Mouse (Mus musculus) G1E (cell line): ENCODE measurements at regions not wholly inside any gene's neighbourhood (a gene's known extent, or its start where the extent isn't known, plus 50 kb on each side); places are given as distances from the start of the nearest gene placed in this dataset.

Source experiments
- ATAC-seq: 2 replicates; pipeline ENCODE4 v1.8.0; 2016; ENCODE audit warnings: mild to moderate bottlenecking; ENCODE audit not compliant: insufficient number of reproducible peaks, poor library complexity, low FRiP score, severe bottlenecking; ENCODE audit errors: extremely low read depth
- DNase-seq: peaks from one replicate; pipeline ENCODE4 v3.0.0; 2012; ENCODE audit warnings: low spot score
- H3K27me3 ChIP-seq: 2 replicates; pipeline ENCODE4 v1.6.1; 2012; ENCODE audit warnings: mild to moderate bottlenecking, low read length, inconsistent platforms; ENCODE audit not compliant: insufficient read depth
- H3K36me3 ChIP-seq: replicated peaks from 2 replicates; pipeline ENCODE3; 2012; ENCODE audit warnings: mild to moderate bottlenecking, inconsistent platforms
- H3K4me1 ChIP-seq: 2 replicates; pipeline ENCODE4 v1.6.1; 2012; ENCODE audit warnings: low read depth, low read length, inconsistent platforms, mixed read lengths; ENCODE audit not compliant: insufficient read depth
- H3K4me3 ChIP-seq: 2 replicates; pipeline ENCODE4 v1.5.1; 2012; ENCODE audit warnings: low read depth, mild to moderate bottlenecking, inconsistent platforms, low read length, moderate library complexity, mixed read lengths
- H3K9me3 ChIP-seq: replicated peaks from 2 replicates; pipeline ENCODE4 v1.6.1; 2012; ENCODE audit warnings: inconsistent platforms
- CTCF ChIP-seq: IDR thresholded peaks from 2 replicates; pipeline ENCODE4 v1.5.1; 2012; ENCODE audit warnings: low read depth, low read length, inconsistent platforms, mixed read lengths
- GATA1 ChIP-seq: IDR thresholded peaks from 2 replicates; pipeline ENCODE4 v1.6.1; 2012; ENCODE audit warnings: borderline replicate concordance, low read length, inconsistent platforms, mixed read lengths
- GATA2 ChIP-seq: IDR thresholded peaks from 2 replicates; pipeline ENCODE4 v1.6.1; 2012; ENCODE audit warnings: low read depth, low read length, inconsistent platforms, borderline replicate concordance
- POLR2AphosphoS5 ChIP-seq: IDR thresholded peaks from 2 replicates; pipeline ENCODE4 v1.6.1; 2012; ENCODE audit warnings: low read depth, low read length, inconsistent platforms; ENCODE audit not compliant: insufficient replicate concordance
- TAL1 ChIP-seq: conservative IDR thresholded peaks from 2 replicates; pipeline ENCODE4 v1.6.1; 2012; ENCODE audit warnings: low read depth, low read length, inconsistent platforms, mixed read lengths

DNA sequence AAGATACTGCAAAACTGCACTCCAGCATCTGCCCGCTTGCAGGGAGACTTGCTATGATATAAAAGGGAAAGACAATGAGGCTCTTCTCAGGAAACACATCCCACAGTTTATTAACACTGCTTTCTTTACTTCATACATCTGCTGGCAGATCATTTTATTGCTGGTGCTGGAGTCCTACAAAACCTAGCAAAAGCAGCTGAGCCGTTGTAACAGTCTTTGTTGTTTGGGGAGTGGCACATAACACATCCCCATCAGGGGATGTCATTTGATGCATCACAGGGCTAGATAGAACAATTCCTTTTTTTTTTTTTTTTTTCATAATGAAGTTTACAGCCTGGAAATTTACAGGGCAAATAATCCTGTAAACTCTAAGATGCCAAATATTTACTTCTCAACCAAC is 742.2 kb downstream of the Epha4 start:
- H3K4me3 ChIP-seq: no peak overlapping the region
- TF ChIP-seq POLR2AphosphoS5 (no peak), TAL1 (no peak), CTCF (no peak), GATA1 (no peak), GATA2 (no peak)
- no peaks in the 10 kb centered on the region for H3K36me3 ChIP-seq
- ATAC-seq (no peak), DNase-seq (no peak)
- no peaks in the 10 kb centered on the region for H3K27me3 ChIP-seq
- peaks cover 4% of the 10 kb centered on the region for H3K9me3 ChIP-seq
- no peaks in the 10 kb centered on the region for H3K4me1 ChIP-seq

DNA sequence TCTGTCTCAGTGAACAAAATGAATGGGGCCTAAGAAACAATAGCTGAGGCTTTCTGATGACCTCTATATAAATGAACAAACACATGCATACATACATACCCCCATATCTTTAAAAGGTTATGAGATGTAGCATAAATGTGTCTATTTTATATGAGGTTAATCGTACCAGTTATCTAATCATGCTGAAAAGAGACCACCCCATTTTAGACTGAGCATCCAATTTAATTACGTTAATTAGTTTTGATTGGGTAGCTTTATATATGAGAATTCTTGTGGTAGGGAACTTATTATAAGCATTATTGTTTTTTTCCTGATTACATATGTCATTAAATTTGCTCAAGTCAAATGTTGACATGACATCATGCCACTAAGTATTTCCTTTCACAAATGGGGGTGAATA is 728.0 kb downstream of the Epha4 start:
- ATAC-seq (no peak), DNase-seq (no peak)
- TF ChIP-seq GATA2 (no peak), POLR2AphosphoS5 (no peak), GATA1 (no peak), TAL1 (no peak), CTCF (no peak)
- Histone ChIP-seq H3K4me1 (no peaks in the 10 kb centered on the region), H3K36me3 (no peaks in the 10 kb centered on the region), H3K9me3 (peaks cover 4% of the 10 kb centered on the region; the same call in 1 of the 2 replicates), H3K4me3 (no peak overlapping the region), H3K27me3 (no peaks in the 10 kb centered on the region)

DNA sequence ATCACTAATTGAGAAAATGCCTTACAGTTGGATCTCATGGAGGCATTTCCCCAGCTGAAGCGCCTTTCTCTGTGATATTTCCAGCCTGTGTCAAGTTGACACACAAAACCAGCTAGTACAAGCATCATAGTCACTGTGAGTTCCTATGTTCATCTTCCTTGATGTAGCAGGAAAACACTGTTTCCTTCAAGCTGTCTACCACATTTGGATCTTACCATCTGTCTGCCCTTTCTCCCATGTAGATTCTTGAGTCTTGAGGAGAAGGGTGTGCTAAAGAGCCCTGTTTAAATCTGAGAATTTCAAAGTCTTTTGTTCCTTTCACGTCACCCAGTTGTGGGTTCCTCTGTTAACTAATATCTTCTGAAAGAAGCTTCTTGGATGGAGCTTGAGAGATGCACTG is 721.5 kb downstream of the Epha4 start:
- Histone ChIP-seq H3K4me3 (no peak overlapping the region), H3K27me3 (no peaks in the 10 kb centered on the region), H3K4me1 (no peaks in the 10 kb centered on the region), H3K9me3 (peaks cover 4% of the 10 kb centered on the region; the same call in 1 of the 2 replicates), H3K36me3 (no peaks in the 10 kb centered on the region)
- DNase-seq (no peak), ATAC-seq (no peak)
- TF ChIP-seq CTCF (no peak), GATA1 (no peak), GATA2 (no peak), TAL1 (no peak), POLR2AphosphoS5 (no peak)

DNA sequence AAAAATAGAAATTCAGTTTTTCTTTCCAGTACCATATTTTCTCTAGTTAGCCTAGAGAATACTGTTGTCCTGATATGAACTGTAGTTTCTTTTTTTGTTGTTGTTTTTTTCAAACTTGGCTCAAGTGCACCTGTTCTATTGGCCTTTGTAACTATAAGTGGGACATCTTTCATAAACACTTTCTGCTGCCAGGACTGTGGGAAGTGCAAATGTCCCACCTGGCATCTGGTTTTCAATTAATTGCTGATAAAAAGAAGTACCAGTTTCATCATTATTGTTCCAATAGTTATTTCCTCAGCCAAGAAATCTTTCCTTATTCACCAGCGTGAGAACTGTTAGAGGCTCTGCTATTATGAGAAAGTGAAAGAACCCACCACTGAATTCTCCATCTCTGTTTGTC is 695.0 kb downstream of the Epha4 start:
- H3K9me3 ChIP-seq: peaks cover 8% of the 10 kb centered on the region
- ATAC-seq: no peak
- TF ChIP-seq GATA1 (no peak), POLR2AphosphoS5 (no peak), GATA2 (no peak), CTCF (no peak), TAL1 (no peak)

DNA sequence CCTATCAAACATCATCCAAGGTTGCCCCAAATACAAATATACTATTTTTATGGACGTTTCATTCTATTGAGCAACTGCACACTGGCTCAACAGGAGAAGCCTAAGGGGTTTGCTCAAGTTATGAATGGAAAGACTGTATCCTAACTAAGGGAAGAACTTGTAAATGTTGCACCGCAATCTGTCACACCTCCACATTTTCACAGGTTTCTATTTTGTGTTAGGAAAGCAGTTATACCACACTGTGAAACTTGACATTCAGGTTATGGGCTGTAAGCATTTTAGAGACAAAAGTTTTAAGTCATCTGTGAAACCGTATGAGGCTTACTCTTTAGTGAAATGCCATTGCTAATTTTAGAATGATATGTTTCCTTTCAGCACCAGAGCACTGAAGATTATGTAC is 693.3 kb downstream of the Epha4 start:
- no peak for TF ChIP-seq GATA2
- TF ChIP-seq GATA1: no peak
- no peak for TF ChIP-seq POLR2AphosphoS5
- no peak for TF ChIP-seq TAL1
- TF ChIP-seq CTCF: no peak
- no peaks in the 10 kb centered on the region for H3K4me1 ChIP-seq
- H3K36me3 ChIP-seq: no peaks in the 10 kb centered on the region
- no peak for DNase-seq
- H3K4me3 ChIP-seq: no peak overlapping the region
- peaks cover 5% of the 10 kb centered on the region; the same call in 1 of the 2 replicates for H3K9me3 ChIP-seq
- no peak for ATAC-seq
- no peaks in the 10 kb centered on the region for H3K27me3 ChIP-seq

More for the DNA sequence above, 695.0 kb downstream of the Epha4 start:
- Histone ChIP-seq H3K4me3 (no peak overlapping the region), H3K36me3 (no peaks in the 10 kb centered on the region), H3K27me3 (no peaks in the 10 kb centered on the region), H3K4me1 (no peaks in the 10 kb centered on the region)
- DNase-seq: no peak

DNA sequence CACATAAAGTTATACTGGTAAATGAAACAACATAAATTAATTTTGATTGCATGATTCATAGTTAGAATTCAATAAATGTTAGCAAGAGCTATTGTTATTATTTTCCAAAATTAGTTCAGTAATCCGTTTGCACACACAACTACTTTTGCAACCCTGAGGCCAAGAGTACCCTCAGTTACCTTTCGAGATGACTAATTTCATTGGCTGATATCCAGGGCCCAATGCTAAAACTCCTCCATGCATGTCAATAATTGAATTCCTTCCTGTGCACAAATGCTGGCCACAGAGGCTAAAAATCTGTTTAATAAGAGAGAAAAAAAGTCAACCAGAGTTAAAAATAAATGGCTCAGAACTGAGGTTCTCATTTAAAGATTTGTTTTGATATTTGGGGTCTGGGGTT is 685.2 kb downstream of the Epha4 start:
- Histone ChIP-seq H3K4me1 (no peaks in the 10 kb centered on the region), H3K9me3 (peaks cover 11% of the 10 kb centered on the region), H3K27me3 (no peaks in the 10 kb centered on the region), H3K4me3 (no peak overlapping the region), H3K36me3 (no peaks in the 10 kb centered on the region)
- ATAC-seq (no peak), DNase-seq (no peak)
- TF ChIP-seq GATA1 (no peak), CTCF (no peak)

DNA sequence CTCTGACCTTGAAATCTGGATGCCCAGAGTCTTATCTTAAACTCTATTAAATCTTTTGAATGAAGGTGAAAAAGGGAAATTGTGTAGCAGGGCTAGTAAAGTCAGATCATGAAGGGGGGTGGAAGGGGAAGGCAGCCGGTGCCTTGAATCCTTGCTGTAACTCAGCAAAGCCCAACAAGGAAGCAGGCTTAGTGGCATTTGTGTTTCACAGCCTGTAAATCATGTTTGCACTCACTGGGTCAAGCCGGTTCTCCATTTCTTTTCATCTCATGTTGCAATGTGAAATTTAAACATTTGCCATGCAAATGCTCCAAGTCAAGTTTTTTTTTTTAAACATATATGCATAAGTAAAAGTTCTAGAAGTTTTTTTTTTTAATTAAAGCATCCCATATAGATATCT is 682.6 kb downstream of the Epha4 start:
- H3K36me3 ChIP-seq: no peaks in the 10 kb centered on the region
- no peak for TF ChIP-seq POLR2AphosphoS5
- TF ChIP-seq GATA2: no peak
- no peak for TF ChIP-seq CTCF
- TF ChIP-seq TAL1: no peak
- DNase-seq (no peak), ATAC-seq (no peak)
- H3K4me1 ChIP-seq: no peaks in the 10 kb centered on the region
- no peak overlapping the region for H3K4me3 ChIP-seq
- H3K27me3 ChIP-seq: no peaks in the 10 kb centered on the region
- peaks cover 21% of the 10 kb centered on the region for H3K9me3 ChIP-seq
